Mouse (Mus musculus) left cerebral cortex, postnatal 10 days (tissue): ENCODE data around the gene Nicn1. TPM values are rescaled to one million over a fixed set of nuclear protein-coding genes. Genes with fewer than 3 reads are reported as not detected.
A peak's percentile ranks its signal among the peaks of the same experiment; 100 is the strongest.
"Not testable (repeated sequence)": the region's sequence is repeated elsewhere in the genome, so short reads cannot be mapped to it uniquely, and the experiment has no call there.

Experiments used
- DNase-seq, 2 experiments: peaks; one replicate each; pipeline ENCODE4 v3.0.0; 2021 to 2022; ENCODE audit warnings: low spot score in 2 of 2, mixed read lengths in 1 of 2; ENCODE audit errors: extremely low spot score in 1 of 2
- intact Hi-C: fragments of 180-260 bp; cut with DNase I; formaldehyde crosslinking; loops from one replicate; pipeline ENCODE4 v1.15.1; 2025
- total RNA-seq, 2 experiments: library from RNA; stranded (reverse); gene quantifications; 2 replicates each; pipeline ENCODE4 v1.2.3; 2021

Nicn1 gene
- total RNA-seq, 2 experiments from 2014 or later: 118 to 122 TPM

GRCm38 (mm10) chr9:108274476-108275330 is 15.5 kb upstream of the Nicn1 start:
- no peak for DNase-seq
- intact Hi-C loops: no loop called here

GRCm38 (mm10) chr9:108275331-108275659 is 14.9 kb upstream of the Nicn1 start:
- no peak for DNase-seq
- intact Hi-C loops: no loop called here

- peak in 1 of 2 experiments; percentile 37 for DNase-seq
- intact Hi-C loops: no loop called here
Measured at GRCm38 (mm10) chr9:108278697-108279450, 11.4 kb upstream of the Nicn1 start.

- DNase-seq: peak in 1 of 2 experiments; percentile 86
- intact Hi-C loops: loop anchor here (5.0 kb wide), 2 partner anchors 78 to 183 kb away; no protein-coding TSS in a partner anchor
Measured at GRCm38 (mm10) chr9:108280071-108280828, 10.0 kb upstream of the Nicn1 start.

- DNase-seq: peak in 1 of 2 experiments; percentile 73
- intact Hi-C loops: loop anchor here (5.0 kb wide), 2 partner anchors 82 to 187 kb away; no protein-coding TSS in a partner anchor
Measured at GRCm38 (mm10) chr9:108284410-108284809, 5.8 kb upstream of the Nicn1 start.

GRCm38 (mm10) chr9:108287526-108288238 is 2.5 kb upstream of the Nicn1 start:
- intact Hi-C loops, DNase-seq: not testable (repeated sequence)

GRCm38 (mm10) chr9:108289347-108289746 is 882 bp upstream of the Nicn1 start:
- DNase-seq: no peak
- intact Hi-C loops: no loop called here

- intact Hi-C loops: no loop called here
- no peak for DNase-seq
Measured at GRCm38 (mm10) chr9:108290773-108291172, 544 bp downstream of the Nicn1 start.

- intact Hi-C loops: no loop called here
- peak in 1 of 2 experiments; percentile 67 for DNase-seq
Measured at GRCm38 (mm10) chr9:108296453-108297355, 6.5 kb downstream of the Nicn1 start, which contains the start of gene Amt. TSS of gene Amt (plus strand) at chr9:108296853.

- intact Hi-C loops: no loop called here
- no peak for DNase-seq
Measured at GRCm38 (mm10) chr9:108301853-108302252, 11.6 kb downstream of the Nicn1 start.

- intact Hi-C loops: no loop called here
- no peak for DNase-seq
Measured at GRCm38 (mm10) chr9:108304716-108305115, 14.5 kb downstream of the Nicn1 start.

GRCm38 (mm10) chr9:108305170-108305569 is 14.9 kb downstream of the Nicn1 start:
- intact Hi-C loops: no loop called here
- DNase-seq: no peak

GRCm38 (mm10) chr9:108305629-108306520 is 15.6 kb downstream of the Nicn1 start, which contains the start of the genes Rhoa and Tcta:
TSS of gene Rhoa (plus strand) at chr9:108306129.
TSS of gene Tcta (minus strand) at chr9:108306160.
- peak; percentile 98 to 100 for DNase-seq
- intact Hi-C loops: no loop called here

GRCm38 (mm10) chr9:108306571-108306980 is 16.3 kb downstream of the Nicn1 start:
- intact Hi-C loops: no loop called here
- peak in 1 of 2 experiments; percentile 93 for DNase-seq

GRCm38 (mm10) chr9:108307021-108307807 is 17.0 kb downstream of the Nicn1 start:
- no peak for DNase-seq
- intact Hi-C loops: no loop called here

- intact Hi-C loops: no loop called here
- DNase-seq: no peak
Measured at GRCm38 (mm10) chr9:108308141-108308540, 17.9 kb downstream of the Nicn1 start.
